Mouse (Mus musculus) cortical plate, adult 2 months (tissue): ENCODE data around the gene Adcy5.

Source experiments
- CTCF ChIP-seq: fragments of 200-500 bp; IDR thresholded peaks from 2 replicates; pipeline ENCODE4 v1.5.1; 2011; ENCODE audit warnings: mild to moderate bottlenecking, control low read depth, low read length; ENCODE audit not compliant: insufficient read depth; ENCODE audit errors: extremely low read depth
- POLR2A ChIP-seq: fragments of 200-500 bp; IDR thresholded peaks from 2 replicates; pipeline ENCODE4 v1.6.1; 2011; ENCODE audit warnings: mild to moderate bottlenecking, low read length, control low read depth; ENCODE audit not compliant: insufficient read depth; ENCODE audit errors: extremely low read depth

- TF ChIP-seq POLR2A: no peak
- no peak for TF ChIP-seq CTCF
Measured at GRCm38 (mm10) chr16:35178516-35178915, 23.8 kb downstream of the Adcy5 start.
